Mouse (Mus musculus) large intestine, adult 2 months (tissue): ENCODE data around the gene Zkscan5. TPM values are rescaled to one million over a fixed set of nuclear protein-coding genes. Genes with fewer than 3 reads are reported as not detected.
"Not testable (repeated sequence)": the region's sequence is repeated elsewhere in the genome, so short reads cannot be mapped to it uniquely, and the experiment has no call there.

Experiments used
- DNase-seq: peaks from one replicate; pipeline ENCODE4 v3.0.0-alpha.2; 2012; ENCODE audit warnings: low read depth, low spot score
- WGBS: fragments of 180-500 bp; shearing (Covaris S2); methylation state at CpG from one replicate; pipeline ENCODE4 v1.1.7; 2018; 5-methylcytosine and 5-hydroxymethylcytosine counted together
- polyA plus RNA-seq: library from polyadenylated mRNA; depleted of rRNA; stranded (reverse); fragments of >200 nt; gene quantifications from 2 replicates; pipeline ENCODE4 v1.2.3, GENCODE M21; 2012; rRNA removed

Gene Zkscan5
- 3.8 and 4.9 TPM in 2 replicates for polyA plus RNA-seq

- WGBS: under 1% methylated on average over 22 of the region's 22 CpGs
- DNase-seq: peak; percentile 91
These were observed at the start of gene Zkscan5 for GRCm38 (mm10) chr5:145203936-145204691. TSS of gene Zkscan5 (plus strand) at chr5:145204562.

- 94% methylated on average over 14 of the region's 14 CpGs for WGBS
- no peak for DNase-seq
These were observed 43.0 kb upstream of the Zkscan5 start for GRCm38 (mm10) chr5:145161361-145161760.

GRCm38 (mm10) chr5:145164710-145165109 is 39.7 kb upstream of the Zkscan5 start:
- 37% methylated on average over 3 of the region's 3 CpGs for WGBS
- DNase-seq: no peak

GRCm38 (mm10) chr5:145165184-145165583 is 39.2 kb upstream of the Zkscan5 start:
- no peak for DNase-seq
- WGBS: 74% methylated on average over 15 of the region's 15 CpGs

- DNase-seq: peak; percentile 97
- WGBS: under 1% methylated on average over 51 of the region's 51 CpGs
These were observed 37.6 kb upstream of the Zkscan5 start, which contains the start of the genes Ptcd1 and Cpsf4 for GRCm38 (mm10) chr5:145166536-145167305. TSS of gene Ptcd1 (minus strand) at chr5:145167108. TSS of gene Cpsf4 (plus strand) at chr5:145167213.

- WGBS: under 1% methylated on average over 28 of the region's 28 CpGs
- no peak for DNase-seq
These were observed 37.1 kb upstream of the Zkscan5 start for GRCm38 (mm10) chr5:145167306-145167661.

GRCm38 (mm10) chr5:145178461-145178980 is 25.8 kb upstream of the Zkscan5 start:
- 82% methylated on average over 18 of the region's 18 CpGs for WGBS
- DNase-seq: no peak

GRCm38 (mm10) chr5:145185244-145185643 is 19.1 kb upstream of the Zkscan5 start:
- DNase-seq: no peak
- 85% methylated on average over 2 of the region's 2 CpGs for WGBS

- 72% methylated on average over 6 of the region's 6 CpGs for WGBS
- no peak for DNase-seq
These were observed 14.9 kb upstream of the Zkscan5 start for GRCm38 (mm10) chr5:145189416-145189815.

GRCm38 (mm10) chr5:145190373-145190772 is 14.0 kb upstream of the Zkscan5 start:
- no peak for DNase-seq
- 12% methylated on average over 5 of the region's 5 CpGs for WGBS

GRCm38 (mm10) chr5:145190875-145191798 is 13.2 kb upstream of the Zkscan5 start:
- WGBS: under 1% methylated on average over 41 of the region's 41 CpGs
- DNase-seq: peak; percentile 80

GRCm38 (mm10) chr5:145191962-145192361 is 12.4 kb upstream of the Zkscan5 start, which contains the start of gene Atp5j2:
TSS of gene Atp5j2 (minus strand) at chr5:145192062.
- DNase-seq: no peak
- WGBS: 90% methylated on average over 2 of the region's 2 CpGs

- 57% methylated on average over 7 of the region's 7 CpGs for WGBS
- no peak for DNase-seq
These were observed 4.0 kb upstream of the Zkscan5 start for GRCm38 (mm10) chr5:145200387-145200786.

- under 1% methylated on average over 37 of the region's 37 CpGs for WGBS
- peak; percentile 81 for DNase-seq
These were observed 2.9 kb upstream of the Zkscan5 start, which contains the start of gene Zkscan14 for GRCm38 (mm10) chr5:145201321-145201991. TSS of gene Zkscan14 (minus strand) at chr5:145201868.

- DNase-seq: no peak
- WGBS: 50% methylated on average over 3 of the region's 3 CpGs
These were observed 1.9 kb upstream of the Zkscan5 start for GRCm38 (mm10) chr5:145202446-145202845.

GRCm38 (mm10) chr5:145205041-145205440 is 679 bp downstream of the Zkscan5 start:
- WGBS: 7% methylated on average over 9 of the region's 9 CpGs
- DNase-seq: no peak

- no peak for DNase-seq
- WGBS: 98% methylated on average over 6 of the region's 6 CpGs
These were observed 3.0 kb downstream of the Zkscan5 start for GRCm38 (mm10) chr5:145207385-145207784.

GRCm38 (mm10) chr5:145207954-145208353 is 3.6 kb downstream of the Zkscan5 start:
- no peak for DNase-seq
- 65% methylated on average over 6 of the region's 6 CpGs for WGBS

GRCm38 (mm10) chr5:145208391-145208790 is 4.0 kb downstream of the Zkscan5 start:
- 26% methylated on average over 11 of the region's 11 CpGs for WGBS
- DNase-seq: not testable (repeated sequence)
